Mouse (Mus musculus) frontal cortex, adult 2 months (tissue): ENCODE data around the gene Ankrd28. TPM values are rescaled to one million over a fixed set of nuclear protein-coding genes. Genes with fewer than 3 reads are reported as not detected.

Source experiments
- DNase-seq, 2 experiments: peaks; one replicate each; pipeline ENCODE4 v3.0.0; 2022; ENCODE audit warnings: low spot score in 1 of 2; ENCODE audit errors: extremely low spot score in 1 of 2
- polyA plus RNA-seq: library from polyadenylated mRNA; depleted of rRNA; stranded (reverse); fragments of >200 nt; gene quantifications from 2 replicates; pipeline ENCODE4 v1.2.3, GENCODE M21; 2012

Ankrd28 gene
- polyA plus RNA-seq, 1 experiment = 28.9 TPM

DNA sequence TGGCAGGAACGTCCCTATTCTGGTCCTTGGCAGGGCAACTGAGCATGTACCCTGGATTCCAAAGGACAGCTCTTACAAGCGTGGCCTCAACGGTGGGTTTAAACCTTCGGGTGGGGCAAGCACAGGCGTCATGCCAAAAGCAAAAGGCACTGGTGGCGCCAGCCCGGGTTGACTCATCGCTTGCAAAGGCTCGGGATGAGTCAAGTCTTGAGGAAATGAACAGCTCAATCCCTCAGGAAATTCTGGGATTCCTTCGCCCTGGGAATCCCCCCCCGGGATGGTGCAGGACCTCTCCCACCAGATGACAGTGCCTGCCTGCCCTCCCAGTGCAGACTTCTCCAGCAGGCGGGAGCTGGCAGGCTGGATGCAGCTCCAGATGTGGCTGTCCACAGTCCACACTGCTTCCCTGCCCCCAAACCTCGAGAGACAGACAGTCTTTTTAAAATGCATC lies 161.3 kb downstream of the Ankrd28 start:
- peak in 1 of 2 experiments; percentile 85 for DNase-seq

DNA sequence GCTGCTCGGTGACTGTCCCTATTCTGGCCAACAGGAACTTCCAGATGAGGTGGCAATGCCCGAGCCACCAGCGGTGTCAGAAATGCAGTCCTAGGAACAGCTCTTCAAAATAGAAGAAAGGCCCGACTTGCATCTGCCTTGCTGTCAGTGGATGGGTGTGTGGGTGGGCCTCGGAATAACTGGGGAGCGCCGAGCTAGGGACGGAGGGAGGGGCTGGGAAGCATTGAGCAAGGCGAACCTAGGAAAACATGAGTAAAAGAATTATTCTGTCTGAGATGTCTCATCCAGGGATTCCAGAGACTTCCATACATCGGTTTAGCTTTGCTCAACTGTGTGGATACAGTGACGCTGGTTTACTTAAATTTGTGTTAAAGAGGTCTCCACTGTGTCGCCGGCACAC lies 162.1 kb downstream of the Ankrd28 start:
- peak in 1 of 2 experiments; percentile 78 for DNase-seq

DNA sequence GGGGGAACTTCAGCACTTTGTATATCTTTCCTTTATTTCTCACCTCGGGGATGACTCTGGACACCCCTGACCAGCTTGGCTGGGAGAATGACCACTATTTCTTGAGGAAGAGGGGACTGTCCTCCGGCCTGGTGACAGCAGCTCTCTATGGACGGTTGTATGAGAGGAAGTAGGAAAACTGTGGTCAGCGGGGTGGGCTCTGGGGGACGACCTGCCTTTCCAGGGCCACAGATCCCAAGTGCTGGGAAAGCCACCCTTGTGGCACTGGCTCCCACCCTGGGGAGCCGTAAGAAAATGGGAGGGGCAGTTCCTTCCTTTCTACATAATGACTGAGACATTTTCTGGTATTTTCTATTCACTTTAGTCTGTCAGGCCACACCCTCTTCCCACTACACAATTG lies 162.7 kb downstream of the Ankrd28 start:
- DNase-seq = no peak

DNA sequence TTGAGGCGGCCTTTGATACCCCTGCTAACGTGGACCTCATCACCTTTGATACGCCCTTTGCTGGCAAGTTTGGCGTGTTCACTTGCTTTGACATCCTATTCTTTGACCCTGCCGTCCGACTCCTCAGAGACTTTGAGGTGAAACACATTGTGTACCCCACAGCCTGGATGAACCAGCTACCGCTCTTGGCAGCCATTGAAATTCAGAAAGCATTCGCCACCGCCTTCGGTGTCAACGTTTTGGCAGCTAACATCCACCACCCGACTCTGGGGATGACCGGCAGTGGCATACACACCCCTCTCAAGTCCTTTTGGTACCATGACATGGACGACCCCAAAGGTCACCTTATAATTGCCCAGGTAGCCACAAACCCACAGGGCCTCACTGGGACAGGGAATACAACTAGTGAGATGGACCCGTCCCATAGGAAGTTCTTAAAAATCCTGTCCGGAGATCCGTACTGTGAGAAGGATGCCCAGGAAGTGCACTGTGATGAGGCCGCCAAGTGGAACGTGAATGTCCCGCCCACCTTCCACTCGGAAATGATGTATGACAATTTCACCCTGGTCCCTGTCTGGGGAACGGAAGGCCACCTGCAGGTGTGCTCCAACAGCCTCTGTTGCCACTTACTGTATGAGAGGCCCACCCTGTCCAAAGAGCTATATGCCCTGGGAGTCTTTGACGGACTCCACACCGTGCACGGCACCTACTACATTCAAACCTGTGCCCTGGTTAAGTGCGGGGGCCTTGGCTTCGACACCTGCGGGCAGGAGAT lies 163.3 kb downstream of the Ankrd28 start:
- no peak for DNase-seq

DNA sequence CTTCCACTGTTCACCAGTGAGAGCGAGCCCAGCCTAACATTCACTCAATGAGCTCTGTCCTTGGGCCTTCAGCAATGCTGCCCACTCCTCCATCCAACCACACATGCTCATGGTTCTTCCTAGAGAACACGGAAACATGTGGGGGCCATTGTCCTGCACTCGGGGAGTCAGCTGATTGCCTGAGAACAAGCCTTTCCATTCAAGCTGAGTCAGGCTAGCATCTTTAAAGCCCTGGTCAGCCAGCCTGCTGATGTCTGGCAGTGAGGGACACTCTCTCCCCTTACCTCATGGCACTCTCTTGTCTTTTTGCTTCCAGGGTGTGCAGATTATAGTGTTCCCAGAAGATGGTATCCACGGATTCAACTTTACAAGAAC lies 164.9 kb downstream of the Ankrd28 start:
- DNase-seq = no peak

DNA sequence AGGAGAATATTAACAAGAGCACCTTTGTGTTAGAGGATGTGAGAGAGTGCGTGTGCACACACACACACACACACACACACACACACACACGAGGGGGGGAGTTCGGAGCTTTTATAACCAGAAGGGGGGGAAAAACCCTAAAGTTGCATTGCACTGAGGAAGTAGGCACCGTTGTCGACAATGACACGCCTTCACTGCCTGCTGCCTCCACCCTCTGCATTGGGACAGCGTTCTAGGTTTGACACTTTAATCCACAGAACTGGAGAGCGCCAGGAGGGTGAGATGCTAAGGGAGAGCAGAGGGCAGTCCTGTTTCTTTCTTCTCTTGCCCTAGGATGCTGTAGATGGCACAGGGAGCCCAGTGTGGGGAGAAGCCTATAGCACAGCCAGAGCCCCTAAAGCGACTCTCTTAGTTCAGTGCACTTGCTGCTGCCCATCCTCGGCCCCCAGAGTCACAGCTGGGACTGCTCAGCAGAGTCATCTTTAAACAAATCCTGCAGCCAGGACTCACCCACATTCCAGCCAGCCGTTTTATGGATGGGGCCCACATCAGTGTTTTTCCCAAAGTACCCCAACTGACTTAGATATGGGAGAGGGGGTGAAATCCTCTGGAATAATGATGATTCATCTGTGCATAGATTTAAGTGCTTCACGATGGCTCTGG lies 165.4 kb downstream of the Ankrd28 start:
- DNase-seq = no peak

DNA sequence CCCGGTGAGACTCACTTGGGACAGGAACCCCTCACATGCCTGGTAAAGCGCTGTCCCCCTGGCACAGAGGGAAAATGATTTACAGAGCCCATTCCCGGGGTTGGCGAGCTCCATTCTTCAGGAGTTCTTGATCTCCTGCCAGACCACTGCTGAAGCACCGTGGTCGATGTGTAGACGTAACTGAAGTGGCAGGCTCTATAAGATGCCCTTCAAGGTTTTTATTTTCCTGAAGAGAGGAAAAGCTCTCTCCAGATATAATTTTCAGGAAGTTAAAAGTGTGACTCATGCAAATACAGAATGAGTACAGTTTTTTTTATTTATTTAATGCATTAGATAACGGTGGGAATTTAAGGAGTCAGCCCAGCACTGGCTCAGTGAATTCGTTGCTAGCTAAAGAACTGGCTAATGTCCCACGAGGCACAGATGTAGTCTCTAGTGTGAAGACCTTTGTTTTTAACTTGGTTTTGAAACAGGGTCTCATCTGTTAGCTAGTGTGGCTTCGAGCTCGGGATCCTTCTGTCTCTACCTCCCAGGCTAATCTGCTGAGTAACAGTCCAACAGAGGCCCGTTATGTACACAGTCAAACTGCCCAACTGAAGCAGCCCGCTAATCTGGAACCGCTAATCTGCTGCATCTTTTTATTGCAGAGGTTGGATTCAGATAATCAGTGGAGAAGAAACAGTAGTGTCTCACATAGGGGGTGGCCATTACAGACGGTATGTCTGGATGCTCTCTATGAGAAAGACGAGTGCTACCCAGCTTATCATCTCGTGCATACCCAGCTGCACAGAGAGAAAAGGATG lies 166.2 kb downstream of the Ankrd28 start:
- no peak for DNase-seq

DNA sequence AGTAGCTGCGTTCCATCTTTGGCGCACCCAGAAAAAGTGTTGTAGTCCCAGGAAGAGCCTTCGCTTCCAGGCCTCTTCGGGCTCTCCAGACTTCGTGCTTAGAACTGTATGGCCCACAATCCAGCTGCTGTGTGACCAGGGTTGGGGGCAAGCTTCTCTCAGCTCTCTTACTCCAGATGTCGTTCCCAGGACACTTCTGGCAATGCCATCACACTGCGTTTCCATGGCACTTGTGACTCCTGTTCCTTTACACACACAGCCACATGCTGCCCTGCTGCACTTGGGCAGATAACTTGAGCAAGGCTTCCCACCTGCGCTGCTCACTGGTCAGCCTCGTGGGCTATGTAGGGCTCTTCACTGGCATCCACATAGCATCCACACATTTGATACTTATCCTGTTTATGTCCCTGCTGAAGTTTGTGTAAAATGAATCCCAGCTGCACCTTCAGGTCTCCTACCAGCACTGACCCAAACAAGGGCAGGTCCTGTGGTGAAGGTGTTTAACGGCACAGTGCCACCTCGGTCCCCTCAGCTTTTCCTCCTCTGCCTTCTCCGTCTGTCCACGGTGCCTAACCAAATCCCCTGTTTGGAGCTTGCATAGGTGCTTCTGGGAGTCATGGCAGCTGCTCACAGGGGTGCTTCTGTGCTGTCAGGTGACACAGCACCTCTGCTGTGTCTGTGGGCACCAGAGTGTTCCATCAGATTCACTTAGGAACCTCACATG lies 166.9 kb downstream of the Ankrd28 start:
- no peak for DNase-seq

DNA sequence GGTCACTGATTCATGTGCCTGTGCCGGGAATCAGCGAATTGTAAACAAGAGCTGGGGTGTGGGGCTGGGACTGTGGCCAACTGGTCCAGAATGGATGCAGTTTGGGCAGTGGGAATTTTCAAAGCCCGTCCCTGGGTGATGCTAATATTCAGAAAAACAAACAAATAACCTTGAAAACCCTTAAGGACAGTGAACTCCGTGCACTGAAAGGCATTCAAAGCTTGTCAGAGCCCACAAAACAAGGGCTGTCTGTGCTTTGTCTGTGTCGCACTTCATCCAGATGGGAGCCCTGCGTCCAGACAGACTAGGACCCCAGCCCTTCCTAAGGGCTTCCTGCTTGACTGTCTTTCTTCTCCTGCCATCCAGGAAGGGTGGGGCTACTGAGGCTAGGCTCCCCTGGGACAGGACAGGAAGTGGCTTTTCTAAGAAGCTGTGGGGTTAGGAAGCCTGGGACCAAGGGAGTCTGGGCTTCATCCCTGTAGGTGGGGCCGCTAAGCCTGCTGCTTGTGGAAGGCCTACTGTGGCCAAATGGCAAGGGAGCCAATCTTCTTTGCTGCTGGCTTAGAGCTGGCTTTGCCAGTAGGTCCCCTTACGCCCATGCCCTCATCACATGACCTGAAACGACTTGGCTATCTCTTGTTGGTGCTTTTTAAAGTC lies 167.8 kb downstream of the Ankrd28 start:
- no peak for DNase-seq

DNA sequence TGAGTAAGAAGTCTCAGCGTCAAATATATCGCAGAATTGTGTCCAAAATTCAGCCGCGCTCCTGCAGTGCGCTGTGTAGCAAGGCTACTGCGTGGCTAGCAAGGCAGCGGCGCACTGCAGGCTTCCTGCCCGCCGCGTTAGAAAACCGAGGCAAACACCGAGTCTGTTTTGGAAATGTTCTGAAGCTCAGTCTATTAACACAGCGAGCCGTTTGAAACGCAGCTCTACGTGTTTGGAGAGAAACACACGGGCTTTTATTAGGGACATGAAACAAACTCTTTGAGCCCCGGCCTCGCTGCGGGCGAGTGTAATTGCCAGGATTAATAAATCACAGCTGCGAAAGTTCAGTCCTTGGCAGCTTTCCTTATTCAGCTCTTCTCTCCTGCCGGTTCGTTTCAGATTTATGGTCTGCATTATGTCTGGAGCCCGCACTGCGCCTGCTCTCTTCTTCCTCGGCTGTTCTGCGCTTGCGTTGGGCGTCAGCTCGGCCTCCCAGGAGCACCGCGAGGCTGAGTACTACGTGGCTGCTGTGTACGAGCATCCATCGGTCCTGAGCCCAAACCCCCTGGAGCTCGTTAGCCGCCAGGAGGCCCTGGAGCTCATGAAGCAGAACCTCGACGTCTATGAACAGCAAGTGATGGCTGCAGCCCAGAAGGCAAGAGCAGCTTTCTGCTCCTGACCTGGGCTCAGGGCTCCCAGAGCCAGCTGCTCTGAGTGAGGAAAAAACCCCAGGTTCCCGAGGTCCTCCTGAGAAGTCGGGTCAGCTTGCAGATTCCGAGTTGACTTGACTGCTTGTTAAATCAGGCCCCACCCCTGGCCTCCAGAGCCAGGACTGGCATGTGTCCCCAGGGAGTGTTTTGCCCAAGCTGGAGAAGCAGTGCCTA lies 168.5 kb downstream of the Ankrd28 start:
- DNase-seq = peak; percentile 83 to 91

DNA sequence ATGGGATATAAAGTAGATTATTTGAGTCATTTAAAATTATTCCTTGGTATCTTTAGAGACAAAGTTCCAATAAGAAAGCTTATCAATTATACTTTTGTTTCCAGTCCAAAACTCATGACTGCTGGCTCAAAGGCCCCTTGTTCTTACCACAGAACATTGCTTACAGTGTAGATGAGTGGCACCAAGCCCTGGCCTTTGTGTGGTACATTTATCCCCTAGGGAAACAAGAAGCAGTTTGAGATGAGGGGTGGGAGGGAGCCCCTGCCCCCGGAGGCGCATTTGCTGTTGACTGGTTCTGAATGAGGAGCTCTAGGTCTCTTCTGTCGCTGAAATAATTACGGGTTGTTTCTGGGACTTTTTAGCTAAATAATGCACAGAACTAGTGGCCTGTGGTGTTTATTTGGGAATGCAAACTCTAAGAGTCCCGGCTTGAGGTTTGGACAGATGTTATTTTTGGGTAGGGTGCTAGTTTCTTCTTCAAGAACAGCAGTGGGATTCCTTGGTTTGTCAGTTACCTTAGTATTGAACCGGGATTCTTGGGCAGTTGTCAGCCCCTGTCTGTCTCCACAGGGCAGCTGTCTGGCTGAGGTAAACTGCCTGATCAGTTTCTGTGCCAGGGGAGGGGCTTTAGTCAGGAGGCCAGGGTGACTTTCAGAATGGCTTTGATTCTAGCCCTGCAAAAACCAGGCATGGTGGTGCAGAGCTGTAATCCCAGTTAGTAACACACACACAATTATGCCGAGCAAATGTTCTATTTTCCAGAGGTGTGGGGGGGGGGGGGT lies 169.9 kb downstream of the Ankrd28 start:
- no peak for DNase-seq

DNA sequence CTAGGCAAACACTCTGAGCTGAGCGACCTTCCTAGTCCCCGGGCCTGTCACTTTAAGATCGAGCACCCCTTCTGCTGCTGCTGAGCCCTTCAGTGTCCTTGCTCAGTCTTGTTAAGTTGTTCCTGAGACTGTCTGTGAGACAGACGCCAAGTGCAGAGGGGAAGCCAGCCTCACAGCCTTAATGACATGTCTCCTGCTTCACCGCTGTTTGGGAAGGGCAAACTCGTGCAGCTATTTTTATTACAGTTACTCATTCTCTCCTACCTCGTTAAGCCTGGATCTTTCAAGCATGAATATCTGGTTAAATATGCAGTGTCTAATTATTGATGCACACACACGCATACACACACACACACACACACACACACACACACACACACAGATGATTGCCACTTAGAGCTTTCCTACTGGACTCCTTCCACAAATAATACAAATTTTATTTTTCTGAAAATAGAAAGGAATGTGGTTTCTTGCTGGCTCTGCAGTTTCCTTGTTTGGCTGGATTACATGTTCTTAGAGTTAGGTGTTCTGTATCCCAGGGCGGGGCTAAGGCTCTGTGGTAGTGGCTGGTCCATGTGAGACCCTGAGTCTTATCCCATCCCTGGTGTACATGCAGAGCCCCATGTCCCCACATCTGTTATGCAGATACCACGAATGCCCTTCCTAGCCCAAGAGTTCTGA lies 170.8 kb downstream of the Ankrd28 start:
- DNase-seq = no peak

DNA sequence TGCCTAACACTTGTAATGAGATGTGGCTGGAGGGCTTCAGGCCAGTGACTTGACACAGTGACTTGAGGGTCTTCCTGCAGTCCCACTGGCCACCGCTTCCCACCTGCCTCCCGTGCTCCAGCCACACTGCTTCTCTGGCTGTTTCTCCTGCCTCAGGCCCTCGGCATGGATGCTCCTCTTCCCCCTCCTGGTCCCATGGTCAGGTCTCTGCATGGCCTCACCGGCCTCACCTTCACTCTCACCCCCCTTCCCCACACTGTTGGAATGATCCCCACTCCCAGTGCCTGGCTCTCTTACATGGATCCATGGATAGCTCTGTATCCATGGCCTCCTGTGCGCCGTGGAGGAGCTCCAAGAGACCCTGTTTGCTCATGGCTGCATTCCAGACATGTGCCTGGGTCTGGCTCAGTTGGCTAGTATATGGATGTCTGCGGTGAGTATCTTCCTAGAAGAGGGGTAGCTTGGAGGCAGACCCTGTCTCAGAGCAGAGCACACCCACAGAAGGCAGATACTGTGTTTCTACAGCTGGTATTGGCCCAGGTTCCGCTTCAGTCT lies 172.2 kb downstream of the Ankrd28 start:
- DNase-seq = no peak

DNA sequence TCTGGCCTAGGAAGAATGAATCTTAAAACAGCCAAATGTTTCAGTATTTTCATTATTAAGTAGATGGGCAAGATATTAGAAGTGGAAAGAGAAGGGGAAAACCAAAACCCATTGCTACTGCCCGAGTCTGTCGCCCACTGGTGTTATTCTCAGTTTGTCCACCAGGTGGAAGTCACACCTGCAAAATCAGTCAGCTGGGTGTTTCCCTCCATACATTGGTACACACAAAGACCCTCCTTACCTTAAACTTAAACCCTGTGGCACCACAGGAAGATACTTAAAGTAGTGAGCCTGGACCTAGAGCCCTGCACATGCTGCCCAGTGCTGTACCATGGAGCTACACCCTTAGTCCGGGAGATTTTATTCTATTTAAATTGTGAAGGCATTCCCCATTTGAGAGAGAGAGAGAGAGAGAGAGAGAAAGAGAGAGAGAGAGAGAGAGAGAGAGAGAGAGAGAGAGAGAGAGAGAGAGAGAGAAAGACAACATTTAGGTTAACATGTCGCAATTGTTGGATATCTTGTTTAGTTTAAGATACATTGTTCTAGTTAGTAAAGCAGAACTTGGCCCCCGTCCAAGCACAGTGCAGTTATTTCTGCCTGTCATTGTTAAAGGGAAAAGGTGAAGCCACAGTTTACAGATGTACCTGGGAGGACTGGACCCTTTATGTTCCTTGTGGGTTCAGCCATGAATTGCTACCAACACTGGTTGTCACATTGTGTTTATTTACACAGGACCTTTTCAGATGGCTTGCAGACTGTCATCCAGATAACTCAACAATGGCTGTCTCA lies 173.4 kb downstream of the Ankrd28 start:
- DNase-seq = peak in 1 of 2 experiments; percentile 92

DNA sequence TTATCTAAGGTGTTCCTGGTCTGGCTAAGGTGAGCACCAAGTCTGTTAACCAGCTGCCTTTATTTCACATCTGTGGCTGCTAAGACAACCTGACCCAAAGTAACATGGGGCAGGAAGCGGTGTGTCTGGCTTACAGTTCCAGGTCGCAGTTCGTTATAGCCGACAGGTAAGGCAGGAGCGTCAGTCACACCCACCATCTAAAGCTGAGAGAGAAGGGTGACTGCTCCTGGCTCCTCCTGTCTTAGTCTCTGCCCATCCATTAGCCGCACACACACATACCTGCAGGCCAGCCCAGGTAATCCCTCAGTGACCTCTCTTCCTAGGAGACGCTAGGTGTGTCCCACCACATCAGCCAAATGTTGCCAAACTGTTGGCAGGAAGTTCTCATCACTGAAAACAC lies 174.1 kb downstream of the Ankrd28 start:
- DNase-seq = no peak

DNA sequence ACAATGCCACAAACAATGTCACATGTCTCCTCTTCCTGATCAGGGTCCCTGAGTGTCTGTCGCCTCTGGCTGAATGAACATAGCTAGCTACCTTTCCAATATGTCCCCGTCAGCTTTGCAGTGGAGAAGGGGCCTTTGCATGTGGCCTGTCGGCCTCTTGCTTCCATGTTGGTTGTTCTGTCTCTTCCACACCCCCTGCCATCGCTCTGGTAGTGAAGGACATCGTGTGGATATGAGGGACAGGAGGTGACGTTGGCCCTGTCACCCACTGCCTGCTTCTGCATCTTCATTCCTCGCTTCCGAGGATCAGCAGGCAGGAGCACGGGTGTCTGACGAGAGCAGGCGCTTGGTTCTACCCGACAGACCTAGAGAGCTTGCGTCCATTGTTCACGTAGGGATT lies 175.0 kb downstream of the Ankrd28 start:
- DNase-seq = no peak

DNA sequence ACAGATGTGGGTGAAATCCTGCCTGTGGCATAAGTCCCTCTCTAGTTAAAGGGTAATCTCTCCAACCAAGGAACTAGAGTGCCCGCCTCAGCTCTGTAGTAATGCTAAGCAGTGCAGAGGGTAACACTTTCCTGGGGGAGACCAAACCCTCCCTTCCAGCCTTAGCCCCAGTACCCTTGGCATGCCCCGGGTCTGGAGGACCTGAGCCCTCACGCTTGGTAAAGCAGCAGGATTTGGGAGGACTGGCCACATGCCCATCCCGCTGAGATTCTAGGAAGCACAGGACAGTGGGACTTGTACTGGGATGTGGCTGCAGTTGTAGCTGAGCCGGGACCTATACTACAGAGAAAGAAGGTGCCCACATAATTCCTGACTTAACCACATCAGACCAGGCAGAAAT lies 175.6 kb downstream of the Ankrd28 start:
- no peak for DNase-seq
